Mouse (Mus musculus): Measurements from ENCODE around the gene Atp6v1c2.

DNA sequence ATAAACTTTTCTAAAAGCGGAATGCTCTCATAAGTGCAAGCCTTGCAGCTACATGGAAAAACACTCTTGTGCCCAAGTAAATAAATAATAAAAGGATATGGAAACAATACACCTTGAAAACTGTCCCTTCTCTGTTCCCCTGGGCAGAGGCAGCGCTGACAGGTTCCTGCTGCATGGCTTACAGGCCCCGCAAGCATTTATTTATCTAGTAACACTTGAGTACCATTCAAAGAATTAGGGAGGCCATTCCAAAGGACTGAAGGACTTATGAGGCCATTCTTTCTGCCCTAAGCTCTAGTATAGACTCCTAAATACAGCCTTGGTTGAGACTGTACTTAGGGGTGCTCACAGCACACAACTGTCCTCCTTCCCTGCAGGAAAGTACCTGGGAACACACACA lies 10.7 kb downstream of the Atp6v1c2 start:
- no peak for TF ChIP-seq CTCF (conservative IDR thresholded peaks at IDR 0.05 in 1 of 2, IDR thresholded peaks at IDR 0.05 in 1 of 2; ENCODE audit: low read depth in 2 of 2, low read length in 2 of 2)
- no peak for TF ChIP-seq ZNF384 (IDR thresholded peaks at IDR 0.05; ENCODE audit: low read depth, low read length)
- no peak for TF ChIP-seq MAX (IDR thresholded peaks at IDR 0.05; ENCODE audit: low read length)
- TF ChIP-seq USF1 (IDR thresholded peaks at IDR 0.05; ENCODE audit: low read depth, low read length), result no peak
- TF ChIP-seq CHD2 (IDR thresholded peaks at IDR 0.05; ENCODE audit: low read length), result no peak

Data from CH12.LX (cell line).